Mouse (Mus musculus) monocyte, adult 2 months (primary cell): Measurements from ENCODE around the gene Dvl2.

Source experiments
- DNase-seq, 2 experiments: peaks; one replicate each; pipeline ENCODE4 v3.0.0; 2022; ENCODE audit warnings: low spot score in 2 of 2, low read depth in 1 of 2

Dvl2 gene

DNA sequence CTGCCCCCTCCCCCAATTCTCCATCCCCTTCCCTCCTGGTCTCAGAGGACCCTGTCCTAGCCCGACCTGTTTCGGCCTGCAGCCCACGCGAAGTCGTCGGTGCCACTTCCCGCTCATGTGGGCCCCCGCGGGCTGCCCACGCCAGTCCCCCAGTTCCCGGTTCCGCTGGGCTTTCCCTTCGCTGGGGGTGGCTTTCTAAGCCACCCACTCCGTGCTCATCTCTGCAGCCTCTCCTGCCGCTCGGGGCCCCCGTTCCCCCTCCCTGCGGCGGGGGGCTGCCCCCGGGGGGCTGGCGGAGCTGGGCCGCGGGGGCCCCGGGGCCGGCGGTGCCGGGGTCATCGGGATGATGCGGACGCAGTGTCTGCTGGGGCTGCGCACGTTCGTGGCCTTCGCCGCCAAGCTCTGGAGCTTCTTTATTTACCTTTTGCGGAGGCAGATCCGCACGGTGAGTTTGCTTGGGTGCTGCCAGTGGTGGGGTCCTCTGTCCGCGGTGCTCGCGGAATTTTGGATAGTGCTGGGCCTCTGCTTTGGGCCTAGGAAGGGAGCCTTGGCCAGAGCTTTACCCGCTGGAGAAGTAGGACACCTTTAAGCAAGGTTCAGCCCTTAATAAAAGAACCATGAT is 19.1 kb upstream of the Dvl2 start, which contains the start of gene Ctdnep1:
TSS of gene Ctdnep1 (plus strand) at position 16 of the 622 bp plus-strand sequence.
- no peak for DNase-seq

DNA sequence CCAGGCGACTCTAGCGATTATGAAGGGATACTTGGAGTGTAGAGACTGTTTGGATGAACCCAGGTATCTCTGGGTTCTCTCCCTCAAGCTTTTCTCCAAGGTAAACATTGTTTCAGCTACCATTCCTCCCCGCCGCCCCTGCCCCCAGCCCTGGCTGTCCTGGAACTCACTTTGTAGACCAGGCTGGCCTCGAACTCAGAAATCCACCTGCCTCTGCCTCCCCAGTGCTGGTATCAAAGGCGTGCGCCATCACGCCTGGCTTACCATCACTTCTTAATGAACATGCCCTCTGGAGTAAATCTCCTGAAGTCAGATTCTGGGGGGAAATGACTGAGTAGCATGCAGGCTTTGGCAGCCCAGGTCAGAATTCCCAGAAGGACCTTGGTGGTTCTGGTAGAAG is 18.2 kb upstream of the Dvl2 start, which contains the start of gene Elp5:
TSS of gene Elp5 (minus strand) at position 293 of the 400 bp plus-strand sequence.
- no peak for DNase-seq

DNA sequence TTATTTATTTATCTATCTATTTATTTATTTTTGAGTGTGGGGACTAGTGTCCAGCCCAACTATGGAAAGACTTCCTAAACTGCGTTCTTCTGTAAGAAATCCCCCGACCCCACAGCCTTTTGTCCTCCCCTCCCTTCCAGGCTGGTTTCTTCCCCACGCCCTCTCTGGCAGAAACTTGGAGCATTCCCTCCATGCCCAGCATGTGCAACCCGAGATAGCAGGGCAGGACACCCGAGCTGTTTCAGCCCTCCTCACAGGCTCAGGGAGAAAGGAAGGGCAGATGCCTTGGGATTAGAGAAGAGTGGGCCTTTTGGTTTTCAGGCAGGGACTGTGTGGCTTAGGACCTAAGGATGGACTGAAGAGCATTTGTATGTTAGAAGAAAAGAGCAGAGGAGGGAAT is 17.5 kb upstream of the Dvl2 start:
- no peak for DNase-seq

DNA sequence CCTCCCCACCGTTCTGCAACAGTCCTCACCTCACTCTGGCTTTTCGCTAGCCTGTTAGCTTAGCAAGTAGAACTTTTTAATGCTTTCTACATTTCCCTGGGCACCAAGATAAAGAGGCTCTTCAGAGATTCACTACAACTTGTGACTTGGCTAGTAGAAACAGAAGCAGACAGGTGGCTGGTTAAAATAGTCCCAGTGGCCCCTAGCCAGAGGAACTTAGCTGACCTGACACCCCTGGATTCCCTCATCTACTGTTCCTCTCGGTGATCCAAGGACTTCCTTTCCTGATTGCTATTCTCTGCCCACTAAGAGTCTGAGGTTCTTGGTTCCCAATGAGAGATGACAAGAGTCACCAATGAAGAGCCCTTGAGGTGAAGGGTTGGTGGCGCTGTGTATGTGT is 17.0 kb upstream of the Dvl2 start:
- no peak for DNase-seq

GRCm38 (mm10) chr11:69984431-69984830 is 16.0 kb upstream of the Dvl2 start:
- DNase-seq: no peak

DNA sequence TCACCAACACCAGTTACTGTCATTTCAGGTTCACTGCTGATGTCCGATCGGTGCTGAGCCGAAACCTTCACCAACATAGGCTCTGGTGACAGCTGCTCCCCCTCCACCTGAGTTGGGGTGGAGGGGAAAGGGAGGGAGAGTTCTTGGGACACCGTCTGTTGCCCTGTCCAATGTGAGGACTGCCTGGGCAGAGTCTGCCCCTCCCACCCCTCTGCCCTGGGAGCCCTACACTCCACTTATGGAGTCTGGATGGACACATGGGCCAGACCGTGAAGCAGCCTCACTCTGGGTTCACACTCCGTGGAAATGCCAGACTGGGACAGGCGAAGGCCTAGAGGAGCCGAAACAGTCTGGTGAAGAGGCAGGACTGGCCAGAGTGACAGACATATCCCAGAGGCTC is 10.4 kb upstream of the Dvl2 start:
- no peak for DNase-seq

- DNase-seq: peak; percentile 89 to 93
Observed at GRCm38 (mm10) chr11:69990850-69991691, 9.3 kb upstream of the Dvl2 start, which contains the start of gene Gabarap. Gabarap (plus strand) TSS chr11:69991143.

DNA sequence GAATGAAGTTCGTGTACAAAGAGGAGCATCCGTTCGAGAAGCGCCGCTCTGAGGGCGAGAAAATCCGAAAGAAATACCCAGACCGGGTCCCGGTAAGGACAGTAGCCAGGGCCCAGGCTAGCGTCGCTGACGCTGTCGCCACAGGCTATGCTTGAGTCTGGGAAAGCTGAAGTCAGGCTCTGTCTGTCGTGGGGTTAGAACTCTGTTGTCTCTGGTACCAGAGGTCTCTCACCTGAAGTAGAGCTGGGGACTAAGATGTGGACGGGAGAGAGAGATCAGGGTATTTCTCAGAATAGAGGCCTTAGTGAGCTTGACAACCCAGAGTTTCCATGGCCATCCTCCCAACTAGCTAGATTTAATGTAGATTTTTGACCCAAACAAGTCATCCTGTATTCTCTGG is 8.7 kb upstream of the Dvl2 start:
- DNase-seq: no peak

DNA sequence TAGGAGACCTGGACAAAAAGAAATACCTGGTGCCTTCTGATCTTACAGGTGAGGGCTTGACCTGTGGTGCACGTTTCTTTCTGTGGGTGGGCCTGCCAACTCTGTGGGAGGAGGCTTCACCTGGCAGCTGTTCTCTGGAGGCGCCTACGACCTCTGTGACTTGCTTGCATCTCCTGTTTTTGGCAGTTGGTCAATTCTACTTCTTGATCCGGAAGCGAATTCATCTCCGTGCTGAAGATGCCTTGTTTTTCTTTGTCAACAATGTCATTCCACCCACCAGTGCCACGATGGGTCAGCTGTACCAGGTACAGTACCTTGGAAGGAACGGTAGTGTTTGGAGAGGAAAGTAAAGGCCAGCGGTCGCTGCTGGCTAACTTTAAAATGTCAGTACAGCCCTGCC is 8.0 kb upstream of the Dvl2 start:
- DNase-seq: no peak

DNA sequence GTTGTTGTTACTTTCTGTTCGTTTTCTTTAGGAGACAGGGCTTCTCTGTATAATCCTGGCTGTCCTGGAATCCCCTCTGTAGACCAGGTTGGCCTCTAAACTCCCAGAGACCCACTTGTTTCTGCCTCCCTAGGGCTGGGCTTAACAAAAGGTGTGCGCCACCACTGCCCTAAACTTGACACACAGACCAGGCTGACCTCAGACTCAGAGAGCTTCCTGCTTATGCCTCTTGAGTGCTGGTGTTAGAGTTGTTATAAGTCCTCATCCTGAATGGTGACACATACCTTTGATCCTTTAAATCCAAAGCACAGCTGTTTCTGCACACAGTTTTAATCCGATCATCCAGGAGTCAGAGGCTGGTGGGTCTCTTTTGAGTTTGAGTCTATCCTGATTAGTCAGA is 7.5 kb upstream of the Dvl2 start:
- no peak for DNase-seq

DNA sequence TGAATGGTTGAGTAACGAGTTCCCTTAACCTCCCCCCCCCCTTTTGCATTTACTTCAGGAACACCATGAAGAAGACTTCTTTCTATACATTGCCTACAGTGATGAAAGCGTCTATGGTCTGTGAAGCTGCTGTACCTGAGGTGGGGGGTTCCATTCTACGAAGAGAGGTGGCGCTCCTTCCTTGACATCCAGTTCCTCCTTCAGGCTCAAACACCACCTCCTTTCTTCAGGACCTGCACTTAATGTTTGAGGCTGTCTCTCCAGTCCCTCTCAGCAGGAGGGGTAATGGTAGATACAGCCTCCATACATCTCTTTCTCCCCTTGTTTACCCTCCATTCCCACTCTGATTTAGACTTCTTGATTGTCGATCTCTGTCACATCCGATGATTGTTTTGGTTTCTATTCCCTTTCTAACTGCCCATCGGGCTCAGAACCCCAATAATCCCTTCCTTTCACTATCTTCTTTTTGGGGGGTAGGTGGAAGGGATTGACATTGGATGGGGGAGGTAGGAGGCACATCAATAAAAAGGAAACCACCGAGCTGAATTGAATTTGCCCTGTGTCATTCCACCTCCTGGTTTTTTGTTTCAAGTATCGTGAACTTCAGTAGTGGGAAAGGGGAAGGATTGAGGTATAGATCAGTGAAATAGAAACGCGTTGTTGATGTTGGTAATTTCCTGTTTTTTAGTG is 5.8 kb upstream of the Dvl2 start:
- no peak for DNase-seq

DNA sequence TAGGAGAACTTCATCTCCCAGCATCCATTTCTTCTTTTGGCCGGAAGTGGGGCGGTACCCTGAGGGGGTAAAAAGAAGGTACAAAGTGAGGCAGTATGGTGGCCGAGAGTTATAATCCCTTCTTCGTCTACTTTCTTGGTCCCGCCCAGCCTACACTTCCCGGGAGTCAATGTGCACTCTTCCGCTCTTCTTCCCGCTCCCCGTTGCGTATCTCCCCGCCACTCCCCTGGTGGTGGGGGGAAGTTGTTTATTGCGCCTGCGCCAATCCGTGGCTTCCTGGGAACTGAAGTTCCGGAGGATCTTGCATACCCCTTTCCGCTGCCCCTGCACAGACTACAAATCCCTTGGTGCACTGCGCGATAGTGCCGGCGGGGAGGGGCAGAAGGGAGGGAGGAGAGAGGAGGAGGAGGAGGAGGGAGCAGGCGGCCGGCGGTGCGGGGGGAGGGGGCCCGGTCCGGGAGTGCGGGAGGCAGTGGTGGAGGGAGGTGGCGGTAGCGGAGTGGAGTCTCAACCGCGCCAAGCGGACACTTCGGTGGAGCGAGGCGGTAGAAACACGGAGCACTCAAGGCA is 4.9 kb upstream of the Dvl2 start, which contains the start of gene Phf23:
TSS of gene Phf23 (plus strand) at position 387 of the 570 bp plus-strand sequence.
- DNase-seq: peak; percentile 95 to 97

GRCm38 (mm10) chr11:69996161-69997061 is 4.0 kb upstream of the Dvl2 start:
- DNase-seq: peak in 1 of 2 experiments; percentile 25

DNA sequence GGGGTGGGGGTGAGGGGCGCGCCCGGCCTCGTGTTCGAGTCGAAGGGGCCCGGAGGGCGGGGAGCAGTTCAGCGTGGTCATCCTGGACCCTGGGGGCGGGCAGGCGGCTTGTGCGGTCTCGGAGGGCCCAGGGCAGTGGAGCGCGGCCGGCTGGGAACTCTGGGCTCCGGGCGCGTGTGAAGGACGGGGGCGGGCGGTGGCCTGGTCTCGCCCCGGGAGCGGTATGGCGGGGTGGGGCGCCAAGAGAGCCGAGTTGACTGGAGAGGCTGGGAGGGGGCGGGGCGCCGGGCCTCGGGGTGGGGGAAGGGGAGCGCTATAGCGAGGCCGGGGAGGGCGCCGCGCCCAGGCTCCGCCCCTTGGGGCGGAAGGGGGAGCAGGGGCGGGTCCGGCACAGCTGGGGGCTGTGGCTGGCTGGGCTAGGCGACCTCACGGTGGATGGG is 3.3 kb upstream of the Dvl2 start:
- peak in 1 of 2 experiments; percentile 69 for DNase-seq

DNA sequence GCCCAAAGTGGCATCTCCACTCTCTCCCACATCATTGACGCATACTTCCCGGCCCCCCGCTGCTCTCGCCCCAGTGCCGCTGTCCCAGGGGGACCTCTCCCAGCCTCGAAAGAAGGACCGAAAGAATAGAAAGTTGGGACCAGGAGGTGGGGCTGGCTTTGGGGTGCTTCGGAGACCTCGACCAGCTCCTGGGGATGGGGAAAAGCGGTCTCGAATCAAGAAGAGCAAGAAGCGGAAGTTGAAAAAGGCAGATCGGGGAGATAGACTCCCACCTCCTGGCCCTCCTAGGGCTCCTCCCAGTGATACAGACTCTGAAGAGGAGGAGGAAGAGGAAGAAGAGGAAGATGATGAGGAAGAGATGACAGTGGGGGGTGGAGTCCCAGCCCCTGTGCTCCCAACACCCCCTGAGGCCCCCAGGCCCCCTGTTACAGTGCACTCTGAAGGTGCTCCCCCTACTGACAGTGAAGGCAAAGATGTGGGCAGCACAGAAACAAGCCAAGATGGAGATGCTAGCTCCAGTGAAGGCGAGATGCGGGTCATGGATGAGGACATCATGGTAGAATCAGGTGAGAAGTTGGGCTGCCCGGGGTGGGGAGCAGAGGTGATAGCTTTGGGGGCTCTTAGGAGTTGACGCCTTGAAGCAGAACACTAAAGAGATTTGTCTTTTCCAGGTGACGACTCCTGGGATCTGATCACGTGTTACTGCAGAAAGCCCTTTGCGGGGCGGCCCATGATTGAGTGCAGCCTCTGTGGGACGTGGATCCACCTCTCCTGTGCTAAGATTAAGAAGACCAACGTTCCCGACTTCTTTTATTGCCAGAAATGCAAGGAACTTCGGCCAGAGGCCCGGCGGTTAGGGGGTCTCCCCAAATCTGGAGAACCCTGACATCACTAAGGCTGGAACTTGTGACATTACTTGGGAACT is 1.6 kb upstream of the Dvl2 start:
- DNase-seq: no peak

DNA sequence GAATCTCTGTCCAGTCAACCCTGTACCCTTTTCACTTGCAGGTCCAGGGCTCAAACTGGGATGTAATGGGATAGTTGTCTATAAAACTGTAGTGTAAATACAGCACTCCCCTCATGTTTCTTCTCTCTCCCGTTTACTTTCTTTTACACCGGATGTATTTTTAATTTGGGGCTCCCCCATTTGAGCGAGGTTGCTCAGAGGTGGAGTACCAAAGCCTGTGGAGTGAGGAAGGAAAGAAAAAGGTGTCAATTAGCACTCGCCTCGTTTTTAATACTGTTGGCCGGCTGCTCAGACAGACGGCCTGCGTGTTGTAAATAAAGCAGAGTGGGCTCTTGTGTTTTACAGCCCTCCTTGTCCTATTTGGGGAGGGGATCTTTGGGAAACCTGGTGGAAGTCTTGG is 729 bp upstream of the Dvl2 start:
- no peak for DNase-seq

GRCm38 (mm10) chr11:70001159-70001558 is 764 bp downstream of the Dvl2 start:
- no peak for DNase-seq

GRCm38 (mm10) chr11:70001865-70002264 is 1.5 kb downstream of the Dvl2 start:
- peak in 1 of 2 experiments; percentile 43 for DNase-seq

DNA sequence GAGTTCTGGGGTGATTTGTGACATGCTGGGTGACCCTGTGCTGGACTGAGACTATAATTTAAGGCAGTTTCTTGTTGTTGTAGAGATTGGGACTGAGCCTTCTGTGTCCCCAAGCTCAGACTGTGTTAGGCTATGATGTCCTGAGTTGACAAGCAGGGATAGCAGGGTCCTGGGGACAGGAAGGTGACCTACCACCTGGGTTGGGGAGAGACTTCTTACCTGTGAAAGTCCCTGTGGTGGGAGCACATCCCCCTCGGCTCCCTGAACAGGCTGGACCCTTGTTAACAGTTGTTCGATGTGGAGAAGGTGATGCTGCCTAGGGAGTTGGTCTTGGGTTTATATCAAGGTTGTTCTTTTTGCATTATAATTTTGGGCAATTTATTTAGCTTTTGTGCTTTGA is 2.1 kb downstream of the Dvl2 start:
- DNase-seq: no peak
